Mouse (Mus musculus) cerebellum, postnatal 25 days (tissue): Measurements from ENCODE around the gene Unk.

Experiments used
- DNase-seq, 2 experiments: peaks; one replicate each; pipeline ENCODE4 v3.0.0; 2021; ENCODE audit warnings: mixed read lengths in 2 of 2

The Unk gene

DNA sequence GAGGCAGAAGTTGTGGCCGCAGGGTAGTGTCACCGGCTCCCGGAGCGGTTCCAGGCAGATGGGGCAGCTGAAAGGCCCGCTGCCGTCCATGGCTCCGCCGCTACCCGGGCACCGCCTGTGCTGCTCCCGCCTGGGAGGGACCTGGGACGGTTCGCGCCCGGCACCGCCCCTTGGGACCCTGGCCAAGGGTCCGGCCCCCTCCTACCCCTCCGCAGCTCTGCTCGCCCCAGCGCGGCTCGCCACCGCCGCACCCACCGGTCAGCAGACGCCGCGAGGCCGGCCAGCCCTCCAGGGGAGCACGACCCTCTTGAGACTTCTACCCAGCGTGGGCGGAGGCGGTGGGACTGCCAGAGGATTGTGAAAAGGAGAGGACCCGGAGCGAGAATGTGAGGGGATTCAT lies 80.0 kb downstream of the Unk start:
- no peak for DNase-seq

DNA sequence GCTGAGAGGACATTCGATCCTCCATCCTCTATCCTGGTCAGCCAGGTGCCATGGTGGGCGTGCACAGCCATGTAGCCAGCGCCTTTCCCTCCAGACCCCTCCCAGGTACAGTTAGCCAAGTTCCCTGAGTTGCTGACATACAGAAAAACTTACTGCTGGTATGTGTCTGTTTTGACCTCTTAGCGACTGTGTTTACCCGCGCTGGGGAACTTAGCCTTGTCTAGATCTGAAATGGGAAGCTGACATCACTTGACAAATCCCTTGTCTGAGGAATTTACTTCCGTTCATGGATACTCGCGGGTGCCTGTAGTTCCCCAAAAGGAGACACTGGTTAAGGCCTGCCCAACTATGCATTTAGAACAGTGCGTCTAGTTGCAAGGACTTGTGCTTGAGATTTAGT lies 80.4 kb downstream of the Unk start:
- DNase-seq, result no peak
